Mouse (Mus musculus): ENCODE results near the gene Chn2. TPM values are rescaled to one million over a fixed set of nuclear protein-coding genes. Genes with fewer than 3 reads are reported as not detected.

Chn2 gene
- total and polyA plus RNA-seq, 3 experiments: not detected

GRCm38 (mm10) chr6:54258462-54258861 is 219.1 kb downstream of the Chn2 start:
- H3K27ac ChIP-seq (ENCODE audit: control insufficient read depth, low read depth, low read length): no peak overlapping the region
- TF ChIP-seq ZNF384 (IDR thresholded peaks at IDR 0.05; ENCODE audit: low read depth, low read length): no peak
- TF ChIP-seq BHLHE40 (IDR thresholded peaks at IDR 0.05; ENCODE audit: borderline replicate concordance, low read depth, low read length): no peak
- TF ChIP-seq JUND (IDR thresholded peaks at IDR 0.05; ENCODE audit: low read depth, low read length): no peak
- H3K4me1 ChIP-seq (ENCODE audit: control insufficient read depth in 1 of 2, insufficient read depth in 2 of 2, low read length in 2 of 2): no peaks in the 10 kb centered on the region
- H3K4me3 ChIP-seq (ENCODE audit: control insufficient read depth in 1 of 2, insufficient read depth in 1 of 2, low read depth in 2 of 2, low read length in 2 of 2): no peak overlapping the region
- no peak overlapping the region for H3K9ac ChIP-seq (ENCODE audit: control insufficient read depth, low read depth, low read length, poor library complexity, severe bottlenecking)
- no peaks in the 10 kb centered on the region for H3K27me3 ChIP-seq (ENCODE audit: control insufficient read depth in 1 of 2, insufficient read depth in 2 of 2, low read length in 2 of 2)
- H3K79me2 ChIP-seq (ENCODE audit: control insufficient read depth, insufficient read depth, low read length, poor library complexity): no peaks in the 10 kb centered on the region
- no peaks in the 10 kb centered on the region for H3K36me3 ChIP-seq (ENCODE audit: control insufficient read depth in 1 of 2, insufficient read depth in 2 of 2, low read length in 2 of 2)
- DNase-seq (ENCODE audit: low read depth, low spot score): no peak
- no peaks in the 10 kb centered on the region for H3K9me3 ChIP-seq (replicated peaks; ENCODE audit: insufficient read depth, low read length)

- H3K79me2 ChIP-seq (ENCODE audit: control insufficient read depth, insufficient read depth, low read length, poor library complexity): no peaks in the 10 kb centered on the region
- H3K9ac ChIP-seq (ENCODE audit: control insufficient read depth, low read depth, low read length, poor library complexity, severe bottlenecking): no peak overlapping the region
- no peak for DNase-seq (ENCODE audit: low read depth, low spot score)
- H3K36me3 ChIP-seq (ENCODE audit: control insufficient read depth in 1 of 2, insufficient read depth in 2 of 2, low read length in 2 of 2): no peaks in the 10 kb centered on the region
- H3K27me3 ChIP-seq (ENCODE audit: control insufficient read depth in 1 of 2, insufficient read depth in 2 of 2, low read length in 2 of 2): no peaks in the 10 kb centered on the region
- no peaks in the 10 kb centered on the region for H3K9me3 ChIP-seq (replicated peaks; ENCODE audit: insufficient read depth, low read length)
- TF ChIP-seq MYC (IDR thresholded peaks at IDR 0.05; ENCODE audit: low read depth, low read length): no peak
- no peak for TF ChIP-seq USF1 (IDR thresholded peaks at IDR 0.05; ENCODE audit: low read depth, low read length)
- TF ChIP-seq MAZ (IDR thresholded peaks at IDR 0.05; ENCODE audit: low read depth, low read length): no peak
- no peak for TF ChIP-seq SMC3 (IDR thresholded peaks at IDR 0.05; ENCODE audit: low read depth, low read length)
- no peak for TF ChIP-seq MAX (IDR thresholded peaks at IDR 0.05; ENCODE audit: low read length)
- TF ChIP-seq TBP (IDR thresholded peaks at IDR 0.05; ENCODE audit: low read depth, low read length): no peak
- TF ChIP-seq SIN3A (IDR thresholded peaks at IDR 0.05; ENCODE audit: low read length): no peak
- no peak for TF ChIP-seq UBTF (IDR thresholded peaks at IDR 0.05; ENCODE audit: borderline replicate concordance, insufficient read depth, low read depth, low read length)
- TF ChIP-seq ZKSCAN1 (IDR thresholded peaks at IDR 0.05; ENCODE audit: low read depth, low read length): no peak
- no peak for TF ChIP-seq KAT2A (conservative IDR thresholded peaks at IDR 0.05; ENCODE audit: low read depth, low read length)
- TF ChIP-seq TAL1 (IDR thresholded peaks at IDR 0.05; ENCODE audit: low read length): no peak
- no peak for TF ChIP-seq ETS1 (IDR thresholded peaks at IDR 0.05; ENCODE audit: low read depth, low read length)
- H3K4me1 ChIP-seq (ENCODE audit: control insufficient read depth in 1 of 2, insufficient read depth in 2 of 2, low read length in 2 of 2): no peaks in the 10 kb centered on the region
- H3K4me3 ChIP-seq (ENCODE audit: control insufficient read depth in 1 of 2, insufficient read depth in 1 of 2, low read depth in 2 of 2, low read length in 2 of 2): no peak overlapping the region
- H3K27ac ChIP-seq (ENCODE audit: control insufficient read depth, low read depth, low read length): no peak overlapping the region
Measured at GRCm38 (mm10) chr6:54262732-54263131, 223.4 kb downstream of the Chn2 start.

- Histone ChIP-seq H3K4me3 (ENCODE audit: control insufficient read depth in 1 of 2, insufficient read depth in 1 of 2, low read depth in 2 of 2, low read length in 2 of 2) (no peak overlapping the region), H3K9ac (ENCODE audit: control insufficient read depth, low read depth, low read length, poor library complexity, severe bottlenecking) (no peak overlapping the region), H3K27ac (ENCODE audit: control insufficient read depth, low read depth, low read length) (no peak overlapping the region), H3K27me3 (ENCODE audit: control insufficient read depth in 1 of 2, insufficient read depth in 2 of 2, low read length in 2 of 2) (no peaks in the 10 kb centered on the region), H3K36me3 (ENCODE audit: control insufficient read depth in 1 of 2, insufficient read depth in 2 of 2, low read length in 2 of 2) (no peaks in the 10 kb centered on the region), H3K79me2 (ENCODE audit: control insufficient read depth, insufficient read depth, low read length, poor library complexity) (no peaks in the 10 kb centered on the region), H3K4me1 (ENCODE audit: control insufficient read depth in 1 of 2, insufficient read depth in 2 of 2, low read length in 2 of 2) (no peaks in the 10 kb centered on the region), H3K9me3 (replicated peaks; ENCODE audit: insufficient read depth, low read length) (no peaks in the 10 kb centered on the region)
- no peak for DNase-seq (ENCODE audit: low read depth, low spot score)
- TF ChIP-seq UBTF (IDR thresholded peaks at IDR 0.05; ENCODE audit: borderline replicate concordance, insufficient read depth, low read depth, low read length) (no peak), ZKSCAN1 (IDR thresholded peaks at IDR 0.05; ENCODE audit: low read depth, low read length) (no peak)
Measured at GRCm38 (mm10) chr6:54263890-54264289, 224.5 kb downstream of the Chn2 start.
